11 mouse cellular contexts compared by ENCODE assay signal in genomic region chr4:128652584-128653298, GRCm38 (mm10). TPM values are rescaled to one million over a fixed set of nuclear protein-coding genes. Genes with fewer than 3 reads are reported as not detected.
DNase-seq lines count a peak whose midpoint lies in the region; ATAC-seq and TF ChIP-seq lines count a peak whose summit lies in the region.
"Had no signal": no experiment of that assay in that cellular context is flagged by ENCODE, and none has a peak within 500 bp of the region (broad histone marks: within the 10 kb centered on the region; RNA-seq: fewer than 3 reads in every experiment).

No protein-coding gene starts in this region.

- no peaks in the 10 kb centered on the region for H3K36me3 ChIP-seq in heart, embryonic 15.5 days
- no peaks in the 10 kb centered on the region for H3K36me3 ChIP-seq in lung, embryonic 16.5 days (ENCODE audit: control insufficient read depth, insufficient read depth, low read length)

- H3K27ac ChIP-seq in heart, embryonic 15.5 days, result 0 out of 2 replicates have a peak overlapping the region, but pooled peaks have one; percentile 7
- H3K27ac ChIP-seq in lung, embryonic 16.5 days (ENCODE audit: low read length), result peak overlapping the region; percentile 65
- H3K27ac ChIP-seq in gastrocnemius, adult 2 months, result no peak overlapping the region

- intact Hi-C loops in gastrocnemius, adult 2 months (cut with DNase I), result loop anchor here (5.0 kb wide), 1 partner anchor 40 kb away; the partner anchor contains the start of gene Zscan20

- H3K4me2 ChIP-seq in heart, embryonic 15.5 days, result no peak overlapping the region
- no peak overlapping the region for H3K4me2 ChIP-seq in lung, embryonic 16.5 days (ENCODE audit: low read depth, low read length)

- no peak for ATAC-seq in heart, embryonic 15.5 days (replicated peaks; ENCODE audit: insufficient number of reproducible peaks, insufficient read depth, low FRiP score, low read depth)
- ATAC-seq in lung, embryonic 16.5 days (ENCODE audit: low read depth), result peak; percentile 10; the same call in 1 of the 2 replicates

- 31% methylated on average over 5 of the region's 5 CpGs for WGBS in heart, embryonic 15.5 days
- 24% methylated on average over 5 of the region's 5 CpGs for WGBS in lung, embryonic 16.5 days

- no peak for DNase-seq in heart, adult 18-20 months
- DNase-seq in 416B (ENCODE audit: low read depth), result peak; percentile 89
- peak; percentile 30 for DNase-seq in brain, adult 2 months (ENCODE audit: low read depth, low spot score)
- no peak for DNase-seq in gastrocnemius, postnatal 4 days (ENCODE audit: low spot score in 2 of 2)
- DNase-seq in gastrocnemius, adult 2 months, result no peak
- no peak for DNase-seq in layer of hippocampus, adult 18-20 months (ENCODE audit: low spot score in 2 of 2)
- DNase-seq: heart, postnatal 4 days; thymus, postnatal 25 days had no signal

- no peak overlapping the region for H3K4me3 ChIP-seq in heart, embryonic 15.5 days
- no peak overlapping the region for H3K4me3 ChIP-seq in lung, embryonic 16.5 days (ENCODE audit: low read length)
- no peak overlapping the region for H3K4me3 ChIP-seq in gastrocnemius, adult 2 months

- no peak overlapping the region for H3K9ac ChIP-seq in heart, embryonic 15.5 days
- H3K9ac ChIP-seq in lung, embryonic 16.5 days (ENCODE audit: low read length), result no peak overlapping the region

- peaks cover 21% of the 10 kb centered on the region for H3K27me3 ChIP-seq in heart, embryonic 15.5 days
- no peaks in the 10 kb centered on the region for H3K27me3 ChIP-seq in lung, embryonic 16.5 days (ENCODE audit: control insufficient read depth, insufficient read depth, low read depth, low read length)

- no peaks in the 10 kb centered on the region for H3K9me3 ChIP-seq in heart, embryonic 15.5 days (replicated peaks)
- H3K9me3 ChIP-seq in lung, embryonic 16.5 days (ENCODE audit: control insufficient read depth, low read length), result no peaks in the 10 kb centered on the region

- no peak for TF ChIP-seq CTCF in gastrocnemius, adult 2 months (IDR thresholded peaks at IDR 0.05)

- H3K4me1 ChIP-seq in heart, embryonic 15.5 days (replicated peaks), result peaks cover 15% of the 10 kb centered on the region; the same call in 1 of the 2 replicates
- H3K4me1 ChIP-seq in lung, embryonic 16.5 days (replicated peaks; ENCODE audit: control insufficient read depth, insufficient read depth, low read length), result peaks cover 29% of the 10 kb centered on the region

RNA-seq across cellular contexts. Expression of gene Phc2, which starts 1.8 kb away (rescaled TPM):
- polyA plus RNA-seq in heart, embryonic 15.5 days (2015; fragmentation: Nextera tagmentation; extraction: Ambion mirVana), result 28.5 and 40.2 TPM in 2 replicates
- 10 to 100 TPM; 39.5 to 45.3 TPM for total RNA-seq in heart, adult 18-20 months (2021)
- polyA plus RNA-seq in lung, embryonic 16.5 days (2015; fragmentation: Nextera tagmentation; extraction: Ambion mirVana), result 18.9 and 19.8 TPM in 2 replicates
- 10 to 100 TPM; 47.2 to 52.7 TPM for total RNA-seq in gastrocnemius, postnatal 4 days (2021)
- total RNA-seq in gastrocnemius, adult 2 months (2021), result 10 to 100 TPM; 17.3 to 25.1 TPM
- 100 to 1,000 TPM in 1 of 2 experiments, 10 to 100 TPM in 1; 99.6 to 102 TPM for total RNA-seq in layer of hippocampus, adult 18-20 months (2021)

RNA-seq across cellular contexts. Expression of gene Tlr12, which starts 34.3 kb away (rescaled TPM):
- polyA plus RNA-seq in heart, embryonic 15.5 days (2015; fragmentation: Nextera tagmentation; extraction: Ambion mirVana), result 0.15 and 0.68 TPM in 2 replicates
- total RNA-seq in heart, adult 18-20 months (2021), result under 1 TPM; 0.18 to 0.50 TPM
- 1.6 and 1.8 TPM in 2 replicates for polyA plus RNA-seq in lung, embryonic 16.5 days (2015; fragmentation: Nextera tagmentation; extraction: Ambion mirVana)
- total RNA-seq in gastrocnemius, postnatal 4 days (2021), result under 1 TPM; 0.07 to 0.26 TPM
- not detected for total RNA-seq in gastrocnemius, adult 2 months (2021)
- under 1 TPM; 0.84 to 0.96 TPM for total RNA-seq in layer of hippocampus, adult 18-20 months (2021)
- total RNA-seq: MEL had no signal

RNA-seq across cellular contexts. Expression of gene Zscan20, which starts 42.8 kb away (rescaled TPM):
- polyA plus RNA-seq in heart, embryonic 15.5 days (2015; fragmentation: Nextera tagmentation; extraction: Ambion mirVana), result 2.4 and 3.7 TPM in 2 replicates
- total RNA-seq in heart, adult 18-20 months (2021), result 1 to 10 TPM; 6.0 to 6.1 TPM
- polyA plus RNA-seq in lung, embryonic 16.5 days (2015; fragmentation: Nextera tagmentation; extraction: Ambion mirVana), result 4.2 and 4.5 TPM in 2 replicates
- total RNA-seq in gastrocnemius, postnatal 4 days (2021), result 1 to 10 TPM; 4.4 to 4.6 TPM
- total RNA-seq in gastrocnemius, adult 2 months (2021), result 1 to 10 TPM; 3.3 to 3.6 TPM
- total RNA-seq in layer of hippocampus, adult 18-20 months (2021), result 10 to 100 TPM in 1 of 2 experiments, 1 to 10 TPM in 1; 8.7 to 10.6 TPM

Comparison
In these comparisons a context has a peak if more than half of its experiments do, and no peak if none do; other contexts are left out.
1. DNase-seq: peak in 416B (single experiment) and brain, adult 2 months (single experiment); none in heart, adult 18-20 months (0 of 2), gastrocnemius, postnatal 4 days (0 of 2), gastrocnemius, adult 2 months (single experiment) and layer of hippocampus, adult 18-20 months (0 of 2).